Mouse (Mus musculus): ENCODE data around the gene Nelfcd. TPM values are rescaled to one million over a fixed set of nuclear protein-coding genes. Genes with fewer than 3 reads are reported as not detected.

Gene Nelfcd
- 47.3 and 47.8 TPM in 2 replicates for polyA plus RNA-seq (2021; fragmentation: Nextera tagmentation)
- long read RNA-seq, experiment 1, transcript Nelfcd-202 (15 exons, 2,279 nt), result major isoform, 105 of 133 reads
- long read RNA-seq, experiment 1, partial matches to known transcripts, result 14 of 133 reads
- long read RNA-seq, experiment 1, other reads (novel, unspliced or antisense), result 13 of 133 reads
- long read RNA-seq, experiment 2, transcript Nelfcd-202 (15 exons, 2,279 nt), result major isoform, 414 of 488 reads
- long read RNA-seq, experiment 2, partial matches to known transcripts, result 13 of 488 reads
- long read RNA-seq, experiment 2, other reads (novel, unspliced or antisense), result 61 of 488 reads

GRCm38 (mm10) chr2:174415731-174416310, at the start of gene Nelfcd:
Nelfcd (plus strand) TSS chr2:174415804.

GRCm38 (mm10) chr2:174438737-174439449, 23.3 kb downstream of the Nelfcd start, which contains the start of gene Ctsz:
Ctsz (minus strand) TSS chr2:174439039.

GRCm38 (mm10) chr2:174450353-174450752, 34.7 kb downstream of the Nelfcd start, which contains the start of gene Tubb1:
Tubb1 (plus strand) TSS chr2:174450695.

DNA sequence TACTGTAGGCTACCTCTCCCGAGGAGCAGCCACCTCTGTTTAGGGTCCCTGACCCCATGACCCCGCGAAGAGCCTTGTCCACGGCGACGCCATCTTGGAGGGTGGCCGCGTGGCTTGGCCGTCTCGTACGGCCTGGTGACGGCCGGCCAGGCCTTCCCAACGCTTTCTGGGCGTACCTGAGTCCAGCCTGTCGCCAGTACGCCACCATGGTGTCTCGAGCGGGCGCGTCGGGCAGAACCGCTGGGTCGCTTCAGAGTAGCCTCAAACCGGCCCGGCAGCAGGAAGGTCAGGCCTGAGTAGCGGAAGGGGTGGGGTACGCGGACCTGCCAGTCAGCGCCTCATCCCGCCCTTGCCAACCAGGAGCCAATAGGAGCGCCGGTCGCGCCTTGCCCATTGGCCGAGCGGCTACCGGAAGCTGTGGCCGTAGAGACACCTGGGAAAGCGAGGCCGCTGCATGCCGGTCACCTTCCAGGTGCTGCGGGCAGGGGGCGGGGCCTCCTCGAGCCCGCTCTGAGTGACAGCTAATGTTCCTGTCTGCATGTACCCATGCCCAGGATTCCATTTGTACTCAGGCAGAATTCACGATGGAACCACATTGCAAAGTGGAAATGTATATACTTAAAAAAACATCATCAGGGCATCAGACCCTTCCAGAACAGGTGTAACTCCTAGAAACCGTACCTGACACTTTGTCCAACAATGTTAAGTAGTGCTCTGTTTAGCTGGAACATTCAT, 48.4 kb downstream of the Nelfcd start, which contains the start of gene Atp5e:
Atp5e (minus strand) TSS at position 317 of the 735 bp plus-strand sequence.

GRCm38 (mm10) chr2:174472818-174473549, 57.4 kb downstream of the Nelfcd start, which contains the start of gene Prelid3b:
Prelid3b (minus strand) TSS chr2:174473081.

Other genes starting within 250 kb of the Nelfcd start
- 511 and 534 TPM in 2 replicates for gene Gnas, start 131.5 kb upstream of the Nelfcd start, polyA plus RNA-seq (2021; fragmentation: Nextera tagmentation)
- 32.6 and 77.3 TPM in 2 replicates for gene Gm20721, start 69.1 kb upstream of the Nelfcd start, polyA plus RNA-seq (2021; fragmentation: Nextera tagmentation)
- 122 and 156 TPM in 2 replicates for gene Ctsz, start 23.2 kb downstream of the Nelfcd start, polyA plus RNA-seq (2021; fragmentation: Nextera tagmentation)
- gene Tubb1, start 34.9 kb downstream of the Nelfcd start, polyA plus RNA-seq (2021; fragmentation: Nextera tagmentation), result not detected in 2 replicates
- gene Atp5e, start 48.3 kb downstream of the Nelfcd start, polyA plus RNA-seq (2021; fragmentation: Nextera tagmentation), result 1,680 and 1,841 TPM in 2 replicates
- gene Prelid3b, start 57.3 kb downstream of the Nelfcd start, polyA plus RNA-seq (2021; fragmentation: Nextera tagmentation), result 102 and 103 TPM in 2 replicates
- gene Zfp831, start 227.7 kb downstream of the Nelfcd start, polyA plus RNA-seq (2021; fragmentation: Nextera tagmentation), result 1.3 and 1.5 TPM in 2 replicates